Comparison of ENCODE assay signal across 10 mouse cellular contexts in genomic region chr11:78557241-78557640, GRCm38 (mm10). TPM values are rescaled to one million over a fixed set of nuclear protein-coding genes. Genes with fewer than 3 reads are reported as not detected.
DNase-seq lines count a peak whose midpoint lies in the region; ATAC-seq and TF ChIP-seq lines count a peak whose summit lies in the region.
"Had no signal": no experiment of that assay in that cellular context is flagged by ENCODE, and none has a peak within 500 bp of the region (broad histone marks: within the 10 kb centered on the region; RNA-seq: fewer than 3 reads in every experiment).

No protein-coding gene starts in this region.

- no peak overlapping the region for H3K4me3 ChIP-seq in forebrain, embryonic 15.5 days
- no peak overlapping the region for H3K4me3 ChIP-seq in forebrain, embryonic 16.5 days (replicated peaks; ENCODE audit: low read length)
- H3K4me3 ChIP-seq in liver, postnatal 0 days (ENCODE audit: low read depth, low read length), result no peak overlapping the region
- H3K4me3 ChIP-seq in liver, embryonic 12.5 days, result no peak overlapping the region
- H3K4me3 ChIP-seq: midbrain, embryonic 10.5 days had no signal

- no peaks in the 10 kb centered on the region for H3K4me1 ChIP-seq in forebrain, embryonic 15.5 days
- no peaks in the 10 kb centered on the region for H3K4me1 ChIP-seq in forebrain, embryonic 16.5 days (replicated peaks; ENCODE audit: control insufficient read depth, insufficient read depth, low read length)
- peaks cover 3% of the 10 kb centered on the region; the same call in 1 of the 2 replicates for H3K4me1 ChIP-seq in liver, postnatal 0 days (ENCODE audit: insufficient read depth)
- H3K4me1 ChIP-seq in liver, embryonic 12.5 days, result peaks cover 15% of the 10 kb centered on the region

- no peaks in the 10 kb centered on the region for H3K36me3 ChIP-seq in forebrain, embryonic 15.5 days
- no peaks in the 10 kb centered on the region for H3K36me3 ChIP-seq in forebrain, embryonic 16.5 days (ENCODE audit: control insufficient read depth, insufficient read depth)
- no peaks in the 10 kb centered on the region for H3K36me3 ChIP-seq in liver, postnatal 0 days (replicated peaks; ENCODE audit: insufficient read depth, low read length)
- H3K36me3 ChIP-seq in liver, embryonic 12.5 days, result no peaks in the 10 kb centered on the region
- H3K36me3 ChIP-seq: midbrain, embryonic 10.5 days had no signal

- no peak for ATAC-seq in forebrain, embryonic 15.5 days (replicated peaks)
- ATAC-seq in forebrain, embryonic 16.5 days, result no peak
- ATAC-seq in liver, postnatal 0 days, result no peak
- no peak for ATAC-seq in liver, embryonic 12.5 days

- H3K9ac ChIP-seq in forebrain, embryonic 15.5 days (replicated peaks), result no peak overlapping the region
- H3K9ac ChIP-seq in forebrain, embryonic 16.5 days (replicated peaks; ENCODE audit: low read depth, low read length), result no peak overlapping the region
- no peak overlapping the region for H3K9ac ChIP-seq in liver, postnatal 0 days (replicated peaks)
- H3K9ac ChIP-seq in liver, embryonic 12.5 days, result no peak overlapping the region

- no peaks in the 10 kb centered on the region for H3K27me3 ChIP-seq in forebrain, embryonic 15.5 days
- no peaks in the 10 kb centered on the region for H3K27me3 ChIP-seq in forebrain, embryonic 16.5 days (replicated peaks; ENCODE audit: control insufficient read depth, insufficient read depth, low read length)
- no peaks in the 10 kb centered on the region for H3K27me3 ChIP-seq in liver, postnatal 0 days (ENCODE audit: insufficient read depth, low read length)
- H3K27me3 ChIP-seq in liver, embryonic 12.5 days (replicated peaks), result no peaks in the 10 kb centered on the region

- peaks cover 5% of the 10 kb centered on the region; the same call in 1 of the 2 replicates for H3K9me3 ChIP-seq in forebrain, embryonic 15.5 days
- H3K9me3 ChIP-seq in forebrain, embryonic 16.5 days (ENCODE audit: control insufficient read depth, low read length), result 0 out of 2 replicates have a peak, but pooled peaks cover 3% of the 10 kb centered on the region
- no peaks in the 10 kb centered on the region for H3K9me3 ChIP-seq in liver, postnatal 0 days (ENCODE audit: low read length)
- 0 out of 2 replicates have a peak, but pooled peaks cover 4% of the 10 kb centered on the region for H3K9me3 ChIP-seq in liver, embryonic 12.5 days (replicated peaks)

- no peak overlapping the region for H3K4me2 ChIP-seq in forebrain, embryonic 15.5 days (replicated peaks)
- no peak overlapping the region for H3K4me2 ChIP-seq in forebrain, embryonic 16.5 days (ENCODE audit: low read length)
- H3K4me2 ChIP-seq in liver, postnatal 0 days (ENCODE audit: low read depth, low read length), result no peak overlapping the region
- H3K4me2 ChIP-seq in liver, embryonic 12.5 days, result no peak overlapping the region

- intact Hi-C loops in gastrocnemius, postnatal 14 days (cut with DNase I; ENCODE audit: low total_unique reads), result loop anchor here (5.0 kb wide), 1 partner anchor 270 kb away; the partner anchor contains the start of gene Lyrm9

- TF ChIP-seq EP300 in liver, postnatal 0 days (IDR thresholded peaks at IDR 0.05; ENCODE audit: low read depth), result no peak

- 56% methylated on average over 8 of the region's 8 CpGs for WGBS in forebrain, embryonic 15.5 days
- WGBS in forebrain, embryonic 16.5 days, result 53% methylated on average over 8 of the region's 8 CpGs
- WGBS in liver, postnatal 0 days (ENCODE audit: insufficient replicate concordance), result 60% methylated on average over 8 of the region's 8 CpGs
- WGBS in liver, embryonic 12.5 days (ENCODE audit: insufficient replicate concordance), result 56% methylated on average over 8 of the region's 8 CpGs

- peak; percentile 55 for TF ChIP-seq CTCF in liver, postnatal 0 days (IDR thresholded peaks at IDR 0.05; ENCODE audit: low read depth)

- 0 out of 2 replicates have a peak overlapping the region, but pooled peaks have one; percentile 7 for H3K27ac ChIP-seq in forebrain, embryonic 15.5 days (replicated peaks)
- no peak overlapping the region for H3K27ac ChIP-seq in forebrain, embryonic 16.5 days (ENCODE audit: low read length)
- H3K27ac ChIP-seq in liver, postnatal 0 days (ENCODE audit: low read depth), result no peak overlapping the region
- no peak overlapping the region for H3K27ac ChIP-seq in liver, embryonic 12.5 days

- no peak for DNase-seq in liver, postnatal 0 days
- peak; percentile 66 for DNase-seq in ZHBTc4 (ENCODE audit: low read depth, low spot score)
- peak; percentile 47 for DNase-seq in kidney, postnatal 14 days
- no peak for DNase-seq in gastrocnemius, postnatal 14 days
- no peak for DNase-seq in frontal cortex, postnatal 10 days (ENCODE audit: low spot score in 2 of 2)
- DNase-seq: adrenal gland, adult 2 months had no signal

RNA-seq across cellular contexts. Expression of gene Tmem97, which starts 6.7 kb away (rescaled TPM):
- polyA plus RNA-seq in forebrain, embryonic 15.5 days (2015; fragmentation: Nextera tagmentation; extraction: Ambion mirVana), result 30.4 and 35.2 TPM in 2 replicates
- 31.1 and 34.9 TPM in 2 replicates for polyA plus RNA-seq in forebrain, embryonic 16.5 days (2015; fragmentation: Nextera tagmentation; extraction: Ambion mirVana)
- polyA plus RNA-seq in liver, postnatal 0 days (2015; fragmentation: Nextera tagmentation; extraction: Ambion mirVana), result 79.2 and 81.5 TPM in 2 replicates
- 111 and 128 TPM in 2 replicates for polyA plus RNA-seq in liver, embryonic 12.5 days (2016; fragmentation: Nextera tagmentation; extraction: Ambion mirVana)
- 1 to 10 TPM; 5.4 to 9.7 TPM for total RNA-seq in gastrocnemius, postnatal 14 days (2021)

RNA-seq across cellular contexts. Expression of gene Ift20, which starts 21.1 kb away (rescaled TPM):
- polyA plus RNA-seq in forebrain, embryonic 15.5 days (2015; fragmentation: Nextera tagmentation; extraction: Ambion mirVana), result 112 and 113 TPM in 2 replicates
- polyA plus RNA-seq in forebrain, embryonic 16.5 days (2015; fragmentation: Nextera tagmentation; extraction: Ambion mirVana), result 111 and 117 TPM in 2 replicates
- 82.3 and 85.1 TPM in 2 replicates for polyA plus RNA-seq in liver, postnatal 0 days (2015; fragmentation: Nextera tagmentation; extraction: Ambion mirVana)
- 81.7 and 84.7 TPM in 2 replicates for polyA plus RNA-seq in liver, embryonic 12.5 days (2016; fragmentation: Nextera tagmentation; extraction: Ambion mirVana)
- total RNA-seq in gastrocnemius, postnatal 14 days (2021), result 10 to 100 TPM; 18.0 to 25.1 TPM

RNA-seq across cellular contexts. Expression of gene Tnfaip1, which starts 21.1 kb away (rescaled TPM):
- 66.8 and 67.1 TPM in 2 replicates for polyA plus RNA-seq in forebrain, embryonic 15.5 days (2015; fragmentation: Nextera tagmentation; extraction: Ambion mirVana)
- 71.5 and 71.8 TPM in 2 replicates for polyA plus RNA-seq in forebrain, embryonic 16.5 days (2015; fragmentation: Nextera tagmentation; extraction: Ambion mirVana)
- polyA plus RNA-seq in liver, postnatal 0 days (2015; fragmentation: Nextera tagmentation; extraction: Ambion mirVana), result 12.9 and 13.1 TPM in 2 replicates
- 22.3 and 22.6 TPM in 2 replicates for polyA plus RNA-seq in liver, embryonic 12.5 days (2016; fragmentation: Nextera tagmentation; extraction: Ambion mirVana)
- total RNA-seq in gastrocnemius, postnatal 14 days (2021), result 10 to 100 TPM; 33.7 to 36.5 TPM

RNA-seq across cellular contexts. Expression of gene Poldip2, which starts 45.2 kb away (rescaled TPM):
- polyA plus RNA-seq in forebrain, embryonic 15.5 days (2015; fragmentation: Nextera tagmentation; extraction: Ambion mirVana), result 205 and 217 TPM in 2 replicates
- 209 and 214 TPM in 2 replicates for polyA plus RNA-seq in forebrain, embryonic 16.5 days (2015; fragmentation: Nextera tagmentation; extraction: Ambion mirVana)
- polyA plus RNA-seq in liver, postnatal 0 days (2015; fragmentation: Nextera tagmentation; extraction: Ambion mirVana), result 94.2 and 96.6 TPM in 2 replicates
- 96.0 and 96.7 TPM in 2 replicates for polyA plus RNA-seq in liver, embryonic 12.5 days (2016; fragmentation: Nextera tagmentation; extraction: Ambion mirVana)
- 100 to 1,000 TPM; 102 to 113 TPM for total RNA-seq in gastrocnemius, postnatal 14 days (2021)

RNA-seq across cellular contexts. Expression of gene Tmem199, which starts 45.3 kb away (rescaled TPM):
- 86.1 and 86.7 TPM in 2 replicates for polyA plus RNA-seq in forebrain, embryonic 15.5 days (2015; fragmentation: Nextera tagmentation; extraction: Ambion mirVana)
- 78.8 and 86.3 TPM in 2 replicates for polyA plus RNA-seq in forebrain, embryonic 16.5 days (2015; fragmentation: Nextera tagmentation; extraction: Ambion mirVana)
- polyA plus RNA-seq in liver, postnatal 0 days (2015; fragmentation: Nextera tagmentation; extraction: Ambion mirVana), result 21.1 TPM in 2 replicates
- polyA plus RNA-seq in liver, embryonic 12.5 days (2016; fragmentation: Nextera tagmentation; extraction: Ambion mirVana), result 40.6 and 41.7 TPM in 2 replicates
- total RNA-seq in gastrocnemius, postnatal 14 days (2021), result 10 to 100 TPM; 13.4 to 15.0 TPM

Comparison
In these comparisons a context has a peak if more than half of its experiments do, and no peak if none do; other contexts are left out.
1. DNase-seq: peak in ZHBTc4 (single experiment) and kidney, postnatal 14 days (single experiment); none in liver, postnatal 0 days (single experiment), gastrocnemius, postnatal 14 days (single experiment) and frontal cortex, postnatal 10 days (0 of 2).